Mouse (Mus musculus) gastrocnemius, postnatal 36 days (tissue): Measurements from ENCODE around the gene Hoxa10. TPM values are rescaled to one million over a fixed set of nuclear protein-coding genes. Genes with fewer than 3 reads are reported as not detected.

Experiments used
- DNase-seq, 2 experiments: peaks; one replicate each; pipeline ENCODE4 v3.0.0; 2022
- intact Hi-C: fragments of 180-260 bp; cut with DNase I; formaldehyde crosslinking; loops from one replicate; pipeline ENCODE4 v1.15.1; 2025
- total RNA-seq, 2 experiments: library from RNA; stranded (reverse); gene quantifications; 2 replicates each; pipeline ENCODE4 v1.2.3; 2021

The Hoxa10 gene
- total RNA-seq, 2 experiments from 2014 or later: 13.6 to 16.9 TPM

DNA sequence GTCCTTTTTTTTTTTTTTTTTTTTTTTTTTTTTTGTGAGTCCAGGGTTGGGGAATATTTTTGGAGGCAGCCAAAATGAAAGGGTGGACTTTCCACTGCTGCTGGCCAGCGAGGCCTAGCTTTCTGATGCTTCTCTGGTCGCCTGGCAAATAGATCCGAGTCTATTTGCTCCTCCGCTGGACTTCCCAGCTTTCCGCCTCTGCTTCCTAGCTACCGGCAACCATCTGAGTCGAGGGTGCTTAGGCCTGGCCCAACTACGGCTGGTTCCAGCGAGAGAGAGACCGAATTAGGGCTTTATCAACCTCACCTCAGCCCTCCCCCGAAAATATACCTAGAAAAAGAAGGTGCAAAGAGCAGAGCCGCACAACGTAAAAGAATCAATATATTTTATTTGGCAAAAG is 17.9 kb downstream of the Hoxa10 start:
- peak in 1 of 2 experiments; percentile 10 for DNase-seq
- intact Hi-C loops: loop anchor here (2.0 to 10.0 kb wide), 4 partner anchors 350 to 1418 kb away; partner anchors contain the start of gene Hnrnpa2b1

DNA sequence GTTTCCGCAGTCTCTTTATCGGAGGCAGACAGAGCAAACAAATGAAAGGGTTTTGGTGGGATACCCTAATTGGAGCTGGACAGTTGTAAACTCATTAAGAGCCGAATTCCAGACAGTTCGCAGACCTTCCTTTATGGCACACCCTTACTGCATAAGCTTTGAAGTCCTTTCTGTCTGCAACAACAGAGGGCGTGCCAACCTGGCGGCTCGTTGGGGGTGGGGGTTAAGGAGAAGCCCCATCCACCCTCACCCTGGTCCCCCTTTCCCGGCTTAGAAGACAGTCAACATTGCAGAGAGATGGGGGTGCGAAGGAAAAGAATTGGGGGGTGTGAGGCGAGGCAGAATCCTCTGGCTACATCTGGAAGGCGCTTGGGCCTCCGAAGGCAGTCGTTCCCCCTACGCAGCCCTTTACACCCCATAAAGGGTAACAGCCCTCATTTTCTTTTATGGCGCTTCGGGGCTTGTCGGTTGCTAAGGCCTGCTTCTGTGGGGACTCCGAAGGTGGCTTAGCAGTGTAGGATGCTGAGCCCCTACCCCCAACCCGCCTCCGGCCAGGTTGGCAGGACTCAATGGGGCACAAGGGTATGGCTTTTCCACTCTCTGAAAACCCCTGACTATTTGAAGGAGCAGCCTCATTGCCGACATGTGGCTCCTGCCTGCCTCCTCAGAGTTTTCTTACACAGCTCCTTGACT is 18.5 kb downstream of the Hoxa10 start:
- intact Hi-C loops: loop anchor here (2.0 to 10.0 kb wide), 4 partner anchors 350 to 1417 kb away; partner anchors contain the start of gene Hnrnpa2b1

DNA sequence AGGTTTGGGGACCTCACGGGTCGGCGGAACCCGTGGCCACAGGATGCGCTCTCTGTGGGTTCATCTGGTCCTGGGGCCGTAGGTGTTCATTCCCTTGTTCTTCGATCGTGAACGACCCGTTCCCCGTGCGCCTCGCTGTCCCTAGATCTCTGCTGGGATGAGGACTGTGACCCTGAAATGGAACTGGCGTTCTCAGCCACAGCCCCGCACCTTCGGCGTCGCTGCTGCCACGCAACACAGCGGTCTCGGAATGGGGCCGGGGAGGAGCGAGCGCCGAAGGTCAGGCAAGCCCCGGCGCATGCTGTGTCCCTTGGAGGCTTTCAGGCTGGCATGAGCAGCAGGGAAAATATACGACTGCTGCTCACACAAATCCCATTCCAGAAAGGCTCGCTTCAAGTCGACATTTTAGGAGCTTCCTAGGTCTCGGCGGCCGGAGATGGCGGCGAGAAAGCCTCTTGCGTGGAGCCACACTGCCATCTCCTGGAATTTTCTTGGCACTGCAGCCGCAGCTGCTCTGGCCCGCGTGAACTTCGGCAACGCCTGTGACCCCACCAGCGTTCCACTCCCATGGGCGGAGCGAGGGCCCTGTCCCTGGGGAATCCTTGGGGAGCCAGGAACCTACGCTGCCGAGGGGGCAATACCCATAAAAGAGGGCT is 19.2 kb downstream of the Hoxa10 start, which contains the start of gene Hoxa7:
Hoxa7 (minus strand) TSS at position 518 of the 656 bp plus-strand sequence.
- intact Hi-C loops: loop anchor here (5.0 to 10.0 kb wide), 3 partner anchors 349 to 1417 kb away; partner anchors contain the start of gene Hnrnpa2b1
- peak; percentile 86 to 92 for DNase-seq

More for the DNA sequence above, 18.5 kb downstream of the Hoxa10 start:
- peak in 1 of 2 experiments; percentile 33 for DNase-seq

DNA sequence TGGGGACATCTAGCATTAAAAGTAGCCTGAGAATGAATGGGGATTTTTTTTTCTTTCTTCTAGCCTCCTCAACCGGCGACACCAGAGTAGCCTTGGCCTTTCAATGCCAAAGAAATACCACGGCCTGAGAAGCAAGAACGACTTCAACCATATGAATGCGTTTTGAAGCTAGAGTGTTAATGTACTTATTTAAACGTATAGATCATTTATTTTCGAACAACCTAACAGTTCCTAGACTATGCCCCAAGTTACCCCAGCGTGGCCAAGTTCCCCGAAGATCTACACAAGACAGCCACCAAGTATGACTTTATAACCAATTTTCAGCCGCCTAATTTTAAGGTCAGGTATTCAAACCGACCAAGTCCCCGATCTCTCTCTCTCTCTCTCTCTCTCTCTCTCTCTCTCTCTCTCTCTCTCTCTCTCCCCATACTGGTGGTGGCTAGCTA is 19.8 kb downstream of the Hoxa10 start:
- no peak for DNase-seq
- intact Hi-C loops: loop anchor here (5.0 to 10.0 kb wide), 3 partner anchors 349 to 1416 kb away; partner anchors contain the start of gene Hnrnpa2b1

DNA sequence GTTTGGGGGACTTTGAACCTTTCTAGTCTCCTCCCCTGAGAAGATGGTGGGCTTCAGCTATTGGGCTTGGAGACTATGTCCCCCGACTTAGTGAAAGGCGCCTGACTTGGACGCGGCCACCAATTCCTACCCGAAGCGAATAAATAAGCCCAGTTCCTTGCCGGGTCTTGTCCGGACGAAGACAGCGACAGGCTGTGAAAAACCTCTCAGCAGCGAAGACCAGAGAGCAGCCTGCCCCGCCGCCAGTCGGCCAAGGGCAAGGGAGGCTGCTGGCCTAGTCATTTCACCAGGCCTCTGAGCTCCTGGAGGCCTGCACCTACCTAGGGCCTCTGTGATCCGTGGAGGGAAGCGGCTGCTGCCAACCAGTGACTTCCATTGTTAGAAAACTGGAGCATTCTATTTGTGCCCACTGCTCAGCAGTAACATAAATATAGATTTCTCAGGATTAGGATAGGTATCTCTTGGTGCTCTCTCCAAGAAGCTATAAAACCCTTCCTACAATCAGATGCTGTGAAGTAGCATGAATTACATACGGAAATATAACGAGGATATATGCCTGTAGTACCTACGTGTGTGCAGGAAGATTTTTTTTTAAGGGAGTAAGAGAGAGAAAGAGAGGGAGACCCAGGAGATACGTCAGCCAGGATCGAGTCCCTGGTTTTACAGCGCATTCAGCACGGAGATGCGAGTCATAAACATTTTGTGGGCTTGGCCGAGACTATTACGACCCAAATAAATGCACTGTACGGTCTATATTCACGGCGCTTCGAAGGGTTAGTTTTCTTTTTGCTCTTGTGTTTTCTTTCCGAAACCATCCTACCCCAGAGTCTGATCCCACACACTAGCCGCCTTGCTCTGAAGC is 20.4 kb downstream of the Hoxa10 start:
- DNase-seq: no peak
- intact Hi-C loops: loop anchor here (5.0 to 10.0 kb wide), 3 partner anchors 348 to 1415 kb away; partner anchors contain the start of gene Hnrnpa2b1

DNA sequence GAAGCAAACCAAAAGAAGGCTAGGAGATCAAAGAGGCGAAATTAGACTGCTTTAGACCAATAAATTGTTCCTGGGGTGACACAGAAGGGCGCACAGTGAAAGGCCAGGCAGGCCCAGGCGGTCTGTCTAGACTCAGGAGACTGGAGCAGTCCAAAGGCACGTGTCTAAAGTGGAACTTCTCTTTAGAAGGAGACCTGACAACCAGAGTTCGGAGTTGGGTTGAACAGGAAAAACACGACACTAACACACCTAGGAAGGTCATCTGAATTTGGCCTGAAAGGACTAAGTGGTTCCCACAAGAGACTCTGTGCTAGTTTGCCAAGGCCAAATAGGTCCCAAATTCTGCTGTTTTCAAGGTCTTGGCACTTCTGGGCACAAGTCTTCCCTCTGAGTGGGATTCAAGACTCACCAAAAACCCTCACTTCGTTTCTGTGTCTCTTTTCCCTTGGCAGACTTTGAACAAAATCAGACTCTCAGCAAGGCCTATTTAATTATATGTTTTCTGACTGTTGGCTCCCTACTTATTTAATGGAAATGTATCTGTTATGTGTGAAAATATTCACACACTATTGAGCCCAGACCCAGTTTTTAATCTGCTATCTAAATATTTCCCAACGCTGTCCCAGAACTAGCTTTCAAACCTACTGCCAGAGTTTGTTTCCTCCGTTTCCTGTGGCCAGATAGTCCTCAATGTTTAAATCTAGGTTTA is 21.3 kb downstream of the Hoxa10 start:
- no peak for DNase-seq
- intact Hi-C loops: loop anchor here (10.0 kb wide), 1 partner anchor 835 kb away; no protein-coding TSS in a partner anchor

DNA sequence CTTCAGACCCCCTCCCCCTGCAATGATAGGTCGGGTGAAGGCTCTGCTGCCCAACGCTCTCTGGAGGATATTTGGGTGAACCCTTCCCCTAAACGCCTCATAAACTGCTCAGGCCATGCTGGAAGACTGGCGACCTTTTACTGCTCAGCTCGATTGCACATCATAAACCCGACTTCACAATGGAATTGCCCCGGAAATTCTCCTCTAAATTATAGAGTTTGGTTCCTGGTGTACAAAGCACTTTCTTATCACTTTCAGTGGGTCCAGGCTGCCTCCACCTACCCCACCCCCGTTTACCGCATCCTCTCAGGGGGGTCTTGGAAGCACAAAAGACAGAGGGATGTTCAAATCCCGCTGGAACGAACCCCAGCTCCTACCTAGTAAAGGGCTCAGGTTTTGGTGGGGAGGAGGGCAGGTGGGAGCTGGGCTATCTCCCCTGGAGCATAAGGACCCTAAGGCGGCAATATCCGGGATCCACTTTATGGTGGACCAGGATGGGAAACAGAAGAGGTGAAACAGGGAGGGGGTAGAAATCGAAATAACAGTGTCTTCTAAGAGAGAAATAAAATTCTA is 21.9 kb downstream of the Hoxa10 start:
- intact Hi-C loops: loop anchor here (10.0 kb wide), 1 partner anchor 834 kb away; no protein-coding TSS in a partner anchor
- DNase-seq: no peak

DNA sequence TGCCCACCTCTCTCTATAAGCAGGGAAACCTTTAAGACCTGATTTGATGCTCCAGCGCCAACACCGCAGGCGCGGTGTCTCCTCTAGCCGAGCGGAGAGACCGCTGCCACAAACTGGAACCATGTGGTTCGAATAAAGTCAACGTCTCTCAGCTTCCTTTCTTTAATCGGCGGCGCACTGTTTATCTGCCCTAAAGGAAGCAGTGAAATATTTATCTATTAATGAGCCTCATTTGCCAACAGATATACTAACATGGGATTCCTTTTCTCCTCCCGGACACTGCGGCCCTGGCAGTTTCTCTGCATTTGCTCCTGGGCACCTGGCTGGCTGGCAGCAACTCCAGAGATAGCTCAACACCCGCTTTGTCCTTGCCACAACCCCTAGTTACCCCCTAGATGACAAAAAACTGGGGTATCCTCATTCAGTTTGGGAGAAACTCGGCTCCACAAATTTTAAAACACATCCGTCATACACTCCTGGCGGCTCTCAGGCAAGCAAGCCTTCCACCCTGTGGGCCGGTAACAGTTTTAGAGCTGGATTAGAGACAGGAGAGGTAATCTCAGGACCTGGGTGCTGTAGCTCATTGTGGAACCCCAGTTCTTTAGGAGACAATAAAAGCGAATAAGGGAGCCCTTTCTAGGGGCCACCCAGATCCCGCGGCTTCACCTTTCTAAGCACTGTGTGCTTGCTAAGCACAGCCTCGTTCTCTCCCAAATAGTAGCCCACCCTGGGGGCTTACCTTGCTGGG is 22.6 kb downstream of the Hoxa10 start:
- intact Hi-C loops: loop anchor here (10.0 kb wide), 1 partner anchor 833 kb away; no protein-coding TSS in a partner anchor

DNA sequence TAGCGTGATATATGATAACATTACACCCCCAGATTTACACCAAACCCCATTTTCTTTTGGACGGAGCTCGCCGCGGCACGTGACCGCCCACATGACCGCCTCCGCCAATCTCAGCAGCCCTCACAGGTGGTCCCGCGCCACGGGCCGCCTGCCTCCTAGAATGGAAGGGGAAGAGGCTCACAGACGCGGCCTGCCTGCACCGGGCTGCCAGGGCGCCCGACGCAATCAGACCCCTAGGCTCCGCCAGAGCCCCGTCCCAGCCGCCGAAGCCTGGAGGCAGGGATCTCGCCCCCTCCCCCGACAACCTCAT is 23.2 kb downstream of the Hoxa10 start:
- intact Hi-C loops: loop anchor here (10.0 kb wide), 1 partner anchor 833 kb away; no protein-coding TSS in a partner anchor
- DNase-seq: peak; percentile 74 to 77

More for the DNA sequence above, 22.6 kb downstream of the Hoxa10 start:
- DNase-seq: no peak

DNA sequence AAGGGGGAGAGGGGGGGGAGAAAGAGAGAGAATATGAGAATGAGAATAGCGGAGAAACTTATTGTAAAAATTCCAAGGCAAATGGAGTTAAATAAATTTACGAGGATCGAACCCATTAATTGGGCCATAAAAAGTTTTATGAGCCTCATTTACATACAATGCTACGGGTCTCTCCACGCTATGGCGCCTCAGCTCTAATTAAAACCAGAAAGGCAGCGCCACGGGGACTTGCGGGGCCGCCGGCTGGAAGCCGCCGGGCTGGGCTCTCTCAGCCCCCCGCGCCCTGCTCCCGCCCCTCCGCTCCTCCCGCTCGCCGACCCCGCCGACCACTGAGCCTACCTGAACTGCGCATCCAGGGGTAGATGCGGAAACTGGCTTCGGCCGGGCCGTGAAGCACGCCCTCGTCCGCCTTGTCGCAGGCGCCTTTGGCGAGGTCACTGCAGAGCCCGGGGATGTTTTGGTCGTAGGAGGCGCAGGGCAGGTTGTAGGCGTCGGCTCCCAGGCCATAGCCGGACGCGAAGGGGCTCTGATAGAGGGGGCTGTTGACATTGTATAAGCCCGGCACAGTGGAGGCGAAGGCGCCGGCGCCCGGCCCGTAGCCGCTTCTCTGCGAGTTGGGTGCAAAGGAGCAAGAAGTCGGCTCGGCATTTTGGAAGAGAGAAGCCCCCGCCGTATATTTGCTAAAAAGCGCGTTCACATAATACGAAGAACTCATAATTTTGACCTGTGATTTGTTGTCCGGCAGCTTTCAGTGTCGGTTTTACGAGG is 23.8 kb downstream of the Hoxa10 start:
- intact Hi-C loops: loop anchor here (10.0 kb wide), 1 partner anchor 832 kb away; no protein-coding TSS in a partner anchor
- DNase-seq: peak in 1 of 2 experiments; percentile 47

DNA sequence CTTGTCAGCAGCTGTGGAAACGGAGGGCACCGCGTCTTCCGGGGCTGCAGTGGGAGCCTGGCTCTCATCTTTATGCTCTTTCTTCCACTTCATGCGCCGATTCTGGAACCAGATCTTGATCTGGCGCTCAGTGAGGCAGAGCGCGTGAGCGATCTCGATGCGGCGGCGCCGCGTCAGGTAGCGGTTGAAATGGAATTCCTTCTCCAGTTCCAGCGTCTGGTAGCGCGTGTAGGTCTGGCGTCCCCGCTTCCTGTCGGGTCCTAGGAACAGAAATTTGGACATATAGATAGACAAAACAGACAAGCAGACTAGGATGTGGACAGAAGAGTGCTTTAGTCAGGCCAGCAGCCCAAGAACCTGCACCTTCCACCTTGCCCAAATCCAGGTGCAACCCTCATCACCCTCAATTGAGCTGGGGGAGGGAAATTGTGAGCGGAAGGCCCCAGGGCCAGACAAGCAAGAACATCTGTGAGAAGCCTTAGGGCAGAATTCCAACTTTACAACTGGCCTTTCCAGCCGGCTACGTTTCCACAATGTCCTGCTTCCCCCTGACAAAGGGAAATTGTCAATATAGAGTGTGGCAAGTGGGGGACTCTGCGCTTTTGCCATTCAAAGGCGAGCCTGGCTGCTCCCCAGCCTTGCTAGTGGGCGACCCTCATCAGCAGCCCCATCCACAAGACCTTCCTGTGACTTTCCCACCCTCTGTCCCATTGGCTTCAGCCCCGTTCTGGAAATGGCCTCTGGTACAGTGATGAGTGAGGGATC is 24.7 kb downstream of the Hoxa10 start:
- DNase-seq: no peak
- intact Hi-C loops: loop anchor here (10.0 kb wide), 1 partner anchor 831 kb away; no protein-coding TSS in a partner anchor

DNA sequence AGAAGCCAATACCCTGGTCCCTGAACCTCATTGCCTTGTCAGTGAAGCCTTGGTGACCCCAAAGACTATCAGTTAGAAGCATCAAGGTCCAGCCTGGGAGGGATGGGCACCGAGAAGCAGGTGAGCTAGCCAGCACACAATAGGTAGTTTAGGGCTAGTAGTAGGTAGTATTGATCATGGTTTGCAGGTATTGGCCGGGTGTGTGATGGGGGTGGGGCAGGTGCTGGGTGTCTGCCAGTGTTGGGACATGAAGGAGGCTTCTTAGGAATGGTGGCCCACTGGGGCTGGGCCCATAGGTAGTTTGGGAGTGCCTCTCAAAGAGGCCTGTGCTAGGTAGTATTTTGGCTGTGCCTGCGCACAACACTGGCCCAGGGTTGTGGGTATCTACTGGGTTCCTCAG is 25.6 kb downstream of the Hoxa10 start:
- intact Hi-C loops: loop anchor here (10.0 kb wide), 1 partner anchor 830 kb away; no protein-coding TSS in a partner anchor
- no peak for DNase-seq

DNA sequence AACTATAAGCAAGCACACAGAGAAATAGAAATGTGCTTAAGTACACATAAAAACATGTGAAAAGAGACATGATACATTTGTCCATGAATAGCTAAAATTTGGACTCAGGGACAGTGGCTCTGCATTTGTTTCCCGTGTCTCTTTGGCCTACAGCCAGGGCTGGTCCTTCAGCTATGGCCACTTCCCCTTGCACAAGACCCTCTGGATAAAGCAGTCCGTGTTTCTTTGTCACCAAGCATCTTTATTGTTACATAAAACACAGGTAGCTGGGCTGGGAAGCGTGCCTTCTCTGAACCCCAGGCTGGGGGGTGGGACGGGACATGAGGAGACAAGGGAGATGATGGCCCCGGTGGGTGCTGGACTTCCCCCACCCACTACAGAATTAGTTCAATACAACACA is 26.4 kb downstream of the Hoxa10 start:
- intact Hi-C loops: loop anchor here (10.0 kb wide), 1 partner anchor 829 kb away; no protein-coding TSS in a partner anchor
- no peak for DNase-seq

DNA sequence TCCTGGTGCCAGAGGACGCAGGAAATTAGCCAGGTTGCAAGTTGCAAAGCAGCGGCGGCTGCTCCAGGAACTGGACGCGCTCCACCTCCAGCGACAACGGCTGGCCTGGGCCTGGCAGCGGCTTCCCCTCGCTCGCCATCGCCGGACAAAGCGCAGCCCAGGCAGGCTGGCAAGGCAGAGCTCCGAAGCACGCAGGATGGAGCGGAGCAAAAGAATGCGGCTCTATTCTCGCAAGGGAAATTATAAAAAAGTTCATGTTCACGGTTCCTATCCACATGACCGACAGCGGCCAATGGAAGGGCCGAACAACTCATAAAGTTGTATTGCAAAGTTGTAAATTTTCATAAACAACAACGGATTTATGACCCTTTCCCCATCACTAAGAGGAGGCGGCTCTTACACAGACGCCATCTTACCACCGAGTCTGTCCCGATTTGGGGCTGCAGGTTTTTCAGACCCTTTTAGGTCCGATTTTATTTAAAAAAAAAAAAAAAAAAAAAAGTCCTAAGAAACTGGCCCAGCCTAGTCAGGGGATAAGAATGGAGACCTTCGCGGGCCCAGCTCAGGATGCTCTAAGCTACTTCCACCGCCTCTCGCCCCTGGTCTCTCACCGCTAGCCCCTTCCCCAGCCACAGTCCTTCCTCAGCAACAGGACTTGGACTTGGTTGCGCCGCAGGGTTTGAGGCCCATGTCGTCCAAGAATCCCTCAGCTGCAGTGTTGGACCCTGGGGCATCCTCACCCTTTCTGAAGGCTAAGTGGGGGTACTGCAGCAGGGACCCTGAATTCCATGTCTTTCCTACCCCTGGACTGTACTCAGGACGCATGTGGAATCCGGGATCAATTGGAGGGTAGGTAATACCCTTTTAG is 27.3 kb downstream of the Hoxa10 start, which contains the start of the genes Hoxa3 and Gm28308:
Hoxa3 (minus strand) TSS at position 218 of the 868 bp plus-strand sequence.
Gm28308 (minus strand) TSS at position 221 of the 868 bp plus-strand sequence.
- intact Hi-C loops: loop anchor here (10.0 kb wide), 1 partner anchor 829 kb away; no protein-coding TSS in a partner anchor
- DNase-seq: peak; percentile 64 to 71

DNA sequence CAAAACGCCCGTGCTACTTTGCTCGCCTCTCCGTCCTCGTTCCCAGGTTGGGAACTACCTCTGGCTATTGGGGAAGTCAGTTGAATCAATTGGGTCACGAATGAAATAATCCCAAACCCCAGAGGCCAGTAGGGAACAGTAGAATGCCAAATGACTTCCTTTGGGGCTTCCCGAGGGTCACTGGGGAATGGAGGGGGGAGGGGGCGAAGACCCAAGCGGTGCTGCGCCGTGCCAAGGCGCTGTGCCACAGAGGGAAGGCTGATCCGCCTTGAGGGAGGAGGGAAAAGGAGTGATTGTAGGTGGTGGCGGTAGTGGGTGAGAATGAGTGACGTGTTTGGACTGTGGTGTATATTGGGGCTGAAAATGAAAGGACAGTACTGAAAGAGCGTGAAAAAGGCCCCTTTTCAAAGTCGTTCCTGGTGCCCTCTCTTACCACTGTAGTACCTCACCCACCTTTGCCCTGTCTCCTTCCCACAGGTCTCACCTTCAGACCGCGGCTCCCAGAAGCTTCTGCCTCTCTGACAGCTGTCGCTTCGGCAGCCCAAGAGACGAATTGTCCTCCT is 28.0 kb downstream of the Hoxa10 start:
- peak in 1 of 2 experiments; percentile 41 for DNase-seq
- intact Hi-C loops: loop anchor here (10.0 kb wide), 1 partner anchor 828 kb away; no protein-coding TSS in a partner anchor
